Mouse (Mus musculus) C2C12 (cell line): ENCODE results near the gene Dst. TPM values are rescaled to one million over a fixed set of nuclear protein-coding genes. Genes with fewer than 3 reads are reported as not detected.
"Not testable (repeated sequence)": the region's sequence is repeated elsewhere in the genome, so short reads cannot be mapped to it uniquely, and the experiment has no call there.

Experiments used
- H3K27me3 ChIP-seq: one replicate; pipeline ENCODE4 v1.6.1; 2011; ENCODE audit not compliant: control insufficient read depth, insufficient read depth, insufficient read length
- H3K36me3 ChIP-seq: one replicate; pipeline ENCODE4 v1.6.1; 2011; ENCODE audit not compliant: control insufficient read depth, insufficient read depth
- H3K4me3 ChIP-seq: one replicate; pipeline ENCODE4 v1.5.1; 2011; ENCODE audit warnings: mild to moderate bottlenecking, control low read depth; ENCODE audit not compliant: poor library complexity, insufficient read depth, severe bottlenecking
- H3K79me2 ChIP-seq: one replicate; pipeline ENCODE4 v1.6.1; 2011; ENCODE audit not compliant: control insufficient read depth, insufficient read depth
- H3K79me3 ChIP-seq: one replicate; pipeline ENCODE4 v1.6.1; 2011; ENCODE audit warnings: low read depth, control low read depth
- H3ac ChIP-seq: one replicate; pipeline ENCODE3; 2011; ENCODE audit warnings: low read depth; ENCODE audit not compliant: control insufficient read depth, insufficient read length
- CEBPB ChIP-seq: IDR thresholded peaks from one replicate; pipeline ENCODE4 v1.6.1; 2011; ENCODE audit warnings: low read depth, mild to moderate bottlenecking, control low read depth, moderate library complexity
- CTCF ChIP-seq: IDR thresholded peaks from one replicate; pipeline ENCODE4 v1.5.1; 2011; ENCODE audit not compliant: control insufficient read depth, insufficient read depth, insufficient read length
- FOSL1 ChIP-seq: IDR thresholded peaks from one replicate; pipeline ENCODE4 v1.8.0; 2011; ENCODE audit warnings: mild to moderate bottlenecking, low read length; ENCODE audit not compliant: poor library complexity, insufficient read depth, severe bottlenecking
- MAX ChIP-seq: IDR thresholded peaks from one replicate; pipeline ENCODE4 v1.6.1; 2011; ENCODE audit warnings: mild to moderate bottlenecking, control low read depth
- MYOD1 ChIP-seq: IDR thresholded peaks from one replicate; pipeline ENCODE4 v1.6.1; 2011; ENCODE audit warnings: low read depth; ENCODE audit not compliant: control insufficient read depth, insufficient read length
- MYOG ChIP-seq: IDR thresholded peaks from one replicate; pipeline ENCODE4 v1.6.1; 2011; ENCODE audit not compliant: control insufficient read depth, insufficient read length; ENCODE audit errors: extremely low read depth
- USF1 ChIP-seq: IDR thresholded peaks from one replicate; pipeline ENCODE4 v1.6.1; 2011; ENCODE audit warnings: low read depth, mild to moderate bottlenecking, control low read depth, moderate library complexity
- polyA plus RNA-seq: library from polyadenylated mRNA; unstranded; fragments of >200 nt; fragmentation: generic; extraction: Trizol; gene quantifications from one replicate; pipeline ENCODE4 v1.2.1, GENCODE M21; 2012; ENCODE audit warnings: missing spikeins

Gene Dst
- polyA plus RNA-seq, 1 experiment: 26.5 TPM

GRCm38 (mm10) chr1:34061860-34062259 lies 153.8 kb downstream of the Dst start:
- no peak overlapping the region for H3K4me3 ChIP-seq
- no peak overlapping the region for H3ac ChIP-seq
- no peaks in the 10 kb centered on the region for H3K27me3 ChIP-seq
- no peaks in the 10 kb centered on the region for H3K36me3 ChIP-seq
- peaks cover 78% of the 10 kb centered on the region for H3K79me3 ChIP-seq
- H3K79me2 ChIP-seq: peaks cover 100% of the 10 kb centered on the region
- TF ChIP-seq CEBPB: no peak
- no peak for TF ChIP-seq FOSL1
- no peak for TF ChIP-seq USF1
- TF ChIP-seq CTCF: no peak
- no peak for TF ChIP-seq MYOG

GRCm38 (mm10) chr1:34063943-34064342 lies 155.9 kb downstream of the Dst start:
- TF ChIP-seq CTCF (no peak), CEBPB (no peak), MAX (no peak), USF1 (no peak), MYOG (no peak), MYOD1 (no peak), FOSL1 (no peak)
- H3K79me3 ChIP-seq: peaks cover 77% of the 10 kb centered on the region
- no peaks in the 10 kb centered on the region for H3K36me3 ChIP-seq
- no peak overlapping the region for H3ac ChIP-seq
- no peaks in the 10 kb centered on the region for H3K27me3 ChIP-seq
- peaks cover 100% of the 10 kb centered on the region for H3K79me2 ChIP-seq
- H3K4me3 ChIP-seq: no peak overlapping the region

- peaks cover 84% of the 10 kb centered on the region for H3K79me3 ChIP-seq
- peaks cover 99% of the 10 kb centered on the region for H3K79me2 ChIP-seq
- H3K27me3 ChIP-seq: no peaks in the 10 kb centered on the region
- no peak overlapping the region for H3ac ChIP-seq
- no peaks in the 10 kb centered on the region for H3K36me3 ChIP-seq
- no peak overlapping the region for H3K4me3 ChIP-seq
- TF ChIP-seq USF1: no peak
- no peak for TF ChIP-seq FOSL1
- no peak for TF ChIP-seq CEBPB
- no peak for TF ChIP-seq CTCF
These were observed 157.6 kb downstream of the Dst start for GRCm38 (mm10) chr1:34065551-34066048.

GRCm38 (mm10) chr1:34066401-34066800 lies 158.4 kb downstream of the Dst start:
- not testable (repeated sequence) for H3K27me3 ChIP-seq, H3K4me3 ChIP-seq, H3K36me3 ChIP-seq, H3ac ChIP-seq
- Histone ChIP-seq H3K79me3 (peaks cover 85% of the 10 kb centered on the region), H3K79me2 (peaks cover 99% of the 10 kb centered on the region)

- TF ChIP-seq CEBPB (no peak), USF1 (no peak), MYOG (no peak), CTCF (no peak), FOSL1 (no peak), MAX (no peak), MYOD1 (no peak)
- H3K36me3 ChIP-seq: no peaks in the 10 kb centered on the region
- H3K4me3 ChIP-seq: no peak overlapping the region
These were observed 160.3 kb downstream of the Dst start for GRCm38 (mm10) chr1:34068341-34068740.

GRCm38 (mm10) chr1:34069514-34070290 lies 161.7 kb downstream of the Dst start:
- Histone ChIP-seq H3K79me2 (peaks cover 98% of the 10 kb centered on the region), H3K4me3 (no peak overlapping the region), H3K36me3 (no peaks in the 10 kb centered on the region), H3K27me3 (no peaks in the 10 kb centered on the region), H3ac (no peak overlapping the region), H3K79me3 (peaks cover 80% of the 10 kb centered on the region)
- TF ChIP-seq CTCF (no peak), MAX (no peak), USF1 (no peak), MYOG (no peak)

More at GRCm38 (mm10) chr1:34068341-34068740, 160.3 kb downstream of the Dst start:
- Histone ChIP-seq H3K79me2 (peaks cover 99% of the 10 kb centered on the region), H3K79me3 (peaks cover 86% of the 10 kb centered on the region), H3ac (no peak overlapping the region), H3K27me3 (no peaks in the 10 kb centered on the region)
